Mouse (Mus musculus): ENCODE results near the gene Disp2. TPM values are rescaled to one million over a fixed set of nuclear protein-coding genes. Genes with fewer than 3 reads are reported as not detected.

Gene Disp2
- total RNA-seq (2014; fragmentation: Nextera tagmentation) (not detected in 2 replicates), total RNA-seq (2017) (0.16 and 0.17 TPM in 2 replicates), polyA plus RNA-seq (2012) (0.03 and 0.04 TPM in 2 replicates)

DNA sequence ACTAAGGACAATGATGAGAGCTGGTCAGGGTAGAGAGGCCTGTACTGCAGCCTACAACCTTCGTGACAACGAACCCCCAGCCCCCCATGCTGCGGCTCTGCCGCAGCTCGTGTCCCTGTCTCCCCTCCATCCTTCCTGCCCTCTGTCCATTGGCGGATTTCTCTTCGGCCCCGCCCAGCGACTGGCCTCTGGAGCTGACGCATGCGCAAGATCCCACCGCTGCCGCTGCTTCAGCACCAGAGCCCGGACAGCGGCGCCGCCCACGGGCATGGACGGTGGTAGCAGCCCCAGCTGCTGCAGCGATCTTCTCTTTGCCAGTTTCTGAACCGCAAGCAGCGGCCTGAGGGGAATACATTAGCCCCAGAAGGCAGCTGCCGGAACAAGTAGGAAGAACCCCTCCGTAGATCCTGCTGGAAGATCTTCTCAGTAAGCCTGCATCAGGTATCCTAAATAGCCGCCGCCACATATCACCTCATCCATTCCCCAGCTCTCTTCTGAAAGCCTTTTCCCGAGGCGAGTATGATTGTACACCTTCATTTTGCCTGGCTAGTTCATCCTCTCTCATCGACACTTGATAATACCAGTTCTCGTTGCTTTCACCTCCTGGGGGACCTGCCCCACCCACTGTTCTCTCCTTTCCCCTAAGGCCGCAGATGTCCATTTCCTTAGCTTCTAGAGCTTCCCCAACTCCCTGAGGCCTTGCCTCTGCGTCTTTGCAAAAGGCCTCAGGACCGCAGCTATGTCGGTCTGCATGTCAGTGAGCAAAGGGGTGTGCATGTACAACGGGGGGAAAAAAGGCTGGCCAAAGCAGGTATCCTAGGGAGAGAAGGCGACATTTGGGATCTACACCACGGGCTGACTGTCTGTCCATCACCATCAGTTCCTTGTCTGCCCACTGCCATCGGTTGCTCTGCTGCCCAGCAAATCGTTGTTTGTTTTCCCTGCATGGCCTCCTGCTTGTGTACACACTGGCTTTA, at the start of gene Disp2:
TSS of gene Disp2 (plus strand) at position 216 of the 977 bp plus-strand sequence.
- H3K27me3 ChIP-seq (ENCODE audit: insufficient read depth, low read length) = peaks cover 37% of the 10 kb centered on the region
- peaks cover 15% of the 10 kb centered on the region for H3K4me1 ChIP-seq (ENCODE audit: insufficient read depth, low read depth, low read length)
- H3K4me3 ChIP-seq (ENCODE audit: low read depth, low read length) = no peak within 1 kb of the TSS
- H3K9me3 ChIP-seq (replicated peaks) = no peaks in the 10 kb centered on the region
- H3K36me3 ChIP-seq (replicated peaks) = no peaks in the 10 kb centered on the region
- TF ChIP-seq CTCF (IDR thresholded peaks at IDR 0.05; ENCODE audit: low read depth, low read length) = no peak
- TF ChIP-seq POLR2AphosphoS5 (IDR thresholded peaks at IDR 0.05; ENCODE audit: insufficient replicate concordance, low read depth, low read length) = no peak
- TF ChIP-seq GATA1 (IDR thresholded peaks at IDR 0.05; ENCODE audit: borderline replicate concordance, low read length) = no peak
- TF ChIP-seq GATA2 (IDR thresholded peaks at IDR 0.05; ENCODE audit: borderline replicate concordance, low read depth, low read length) = no peak
- TF ChIP-seq TAL1 (conservative IDR thresholded peaks at IDR 0.05; ENCODE audit: low read depth, low read length) = no peak
- ATAC-seq (ENCODE audit: extremely low read depth, insufficient number of reproducible peaks, low FRiP score, poor library complexity, severe bottlenecking) (peak; percentile 40; the same call in 1 of the 2 replicates), DNase-seq (ENCODE audit: low spot score) (peak; percentile 65)

DNA sequence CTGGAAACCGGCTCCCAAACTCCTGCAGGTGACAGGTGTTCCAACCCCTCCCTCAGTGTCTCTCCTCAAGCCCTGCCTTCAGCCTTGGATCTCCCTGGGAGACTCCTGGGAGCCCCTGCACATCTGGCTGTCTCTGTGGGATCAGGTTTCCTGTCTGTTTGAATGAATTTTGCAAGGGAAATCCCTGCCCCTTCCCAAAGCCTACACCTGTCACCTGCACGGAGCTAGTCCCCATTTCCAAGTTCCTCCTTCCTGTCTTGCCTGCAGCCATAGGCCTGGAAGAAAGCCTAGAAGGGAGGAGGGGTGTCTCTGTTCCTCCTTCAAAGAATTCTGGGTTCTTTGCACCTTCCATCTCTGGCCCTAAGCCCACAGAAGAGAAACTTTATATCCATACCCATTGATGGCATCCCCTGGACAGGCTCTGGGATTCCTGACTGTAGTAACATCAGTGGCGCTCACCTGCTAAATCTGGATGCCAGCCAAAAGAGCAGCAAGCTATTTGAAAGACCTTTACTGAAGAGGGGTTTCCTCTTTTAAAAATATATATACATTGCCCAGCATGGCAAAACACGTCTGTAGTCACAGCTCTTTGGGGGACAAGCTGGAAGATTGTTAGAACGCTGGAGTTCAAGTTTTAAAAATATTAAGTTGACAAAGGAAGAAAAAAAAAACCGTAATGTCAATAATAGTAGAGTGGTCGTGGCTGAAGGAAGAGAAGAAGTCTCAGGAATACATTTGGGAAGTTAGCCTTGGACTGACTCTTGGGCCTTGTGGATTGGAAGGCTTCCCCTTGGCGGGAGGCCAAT, 49.5 kb upstream of the Disp2 start:
- ATAC-seq (ENCODE audit: extremely low read depth, insufficient number of reproducible peaks, low FRiP score, poor library complexity, severe bottlenecking) (no peak), DNase-seq (ENCODE audit: low spot score) (no peak)
- Histone ChIP-seq H3K4me3 (ENCODE audit: low read depth, low read length) (no peak overlapping the region), H3K9me3 (replicated peaks) (no peaks in the 10 kb centered on the region), H3K36me3 (replicated peaks) (no peaks in the 10 kb centered on the region), H3K27me3 (ENCODE audit: insufficient read depth, low read length) (peaks cover 63% of the 10 kb centered on the region), H3K4me1 (ENCODE audit: insufficient read depth, low read depth, low read length) (peaks cover 2% of the 10 kb centered on the region; the same call in 1 of the 2 replicates)
- TF ChIP-seq POLR2AphosphoS5 (IDR thresholded peaks at IDR 0.05; ENCODE audit: insufficient replicate concordance, low read depth, low read length) = no peak
- TF ChIP-seq GATA1 (IDR thresholded peaks at IDR 0.05; ENCODE audit: borderline replicate concordance, low read length) = no peak
- TF ChIP-seq CTCF (IDR thresholded peaks at IDR 0.05; ENCODE audit: low read depth, low read length) = no peak
- TF ChIP-seq TAL1 (conservative IDR thresholded peaks at IDR 0.05; ENCODE audit: low read depth, low read length) = no peak
- TF ChIP-seq GATA2 (IDR thresholded peaks at IDR 0.05; ENCODE audit: borderline replicate concordance, low read depth, low read length) = no peak

- ATAC-seq (ENCODE audit: extremely low read depth, insufficient number of reproducible peaks, low FRiP score, poor library complexity, severe bottlenecking) (0 out of 2 replicates have a peak, but pooled peaks have one; percentile 28), DNase-seq (ENCODE audit: low spot score) (peak; percentile 27)
- no peaks in the 10 kb centered on the region for H3K9me3 ChIP-seq (replicated peaks)
- H3K36me3 ChIP-seq (replicated peaks) = no peaks in the 10 kb centered on the region
- peaks cover 58% of the 10 kb centered on the region for H3K27me3 ChIP-seq (ENCODE audit: insufficient read depth, low read length)
- TF ChIP-seq POLR2AphosphoS5 (IDR thresholded peaks at IDR 0.05; ENCODE audit: insufficient replicate concordance, low read depth, low read length) (no peak), CTCF (IDR thresholded peaks at IDR 0.05; ENCODE audit: low read depth, low read length) (0 out of 2 replicates have a peak, but pooled peaks have one; percentile 10), TAL1 (conservative IDR thresholded peaks at IDR 0.05; ENCODE audit: low read depth, low read length) (no peak), GATA1 (IDR thresholded peaks at IDR 0.05; ENCODE audit: borderline replicate concordance, low read length) (no peak)
- H3K4me3 ChIP-seq (ENCODE audit: low read depth, low read length) = no peak overlapping the region
- H3K4me1 ChIP-seq (ENCODE audit: insufficient read depth, low read depth, low read length) = peaks cover 2% of the 10 kb centered on the region; the same call in 1 of the 2 replicates
These were observed 49.0 kb upstream of the Disp2 start for GRCm38 (mm10) chr2:118730622-118730915.

DNA sequence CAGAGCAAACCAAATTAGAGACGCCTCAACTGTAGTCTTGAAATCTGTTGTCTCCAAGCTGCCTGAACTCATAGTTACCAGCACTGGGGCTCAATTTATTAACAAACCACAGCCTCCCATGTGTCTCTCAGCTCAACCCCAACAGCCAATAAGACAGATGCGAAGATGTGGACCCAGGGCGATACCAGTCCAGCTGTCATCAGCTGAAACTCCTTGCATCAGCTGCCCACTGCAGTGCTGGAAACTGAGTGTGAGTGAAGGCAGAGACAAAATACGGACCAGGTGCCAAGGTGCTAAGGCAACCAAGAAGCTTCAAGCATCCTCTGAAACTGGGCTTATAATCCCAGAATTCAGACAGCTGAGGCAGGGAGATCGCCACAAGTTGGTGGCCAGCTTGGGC, 47.5 kb upstream of the Disp2 start:
- Histone ChIP-seq H3K4me3 (ENCODE audit: low read depth, low read length) (no peak overlapping the region), H3K36me3 (replicated peaks) (no peaks in the 10 kb centered on the region), H3K9me3 (replicated peaks) (no peaks in the 10 kb centered on the region), H3K27me3 (ENCODE audit: insufficient read depth, low read length) (peaks cover 55% of the 10 kb centered on the region), H3K4me1 (ENCODE audit: insufficient read depth, low read depth, low read length) (peaks cover 2% of the 10 kb centered on the region; the same call in 1 of the 2 replicates)
- TF ChIP-seq TAL1 (conservative IDR thresholded peaks at IDR 0.05; ENCODE audit: low read depth, low read length) (no peak), GATA1 (IDR thresholded peaks at IDR 0.05; ENCODE audit: borderline replicate concordance, low read length) (no peak), CTCF (IDR thresholded peaks at IDR 0.05; ENCODE audit: low read depth, low read length) (no peak), GATA2 (IDR thresholded peaks at IDR 0.05; ENCODE audit: borderline replicate concordance, low read depth, low read length) (no peak), POLR2AphosphoS5 (IDR thresholded peaks at IDR 0.05; ENCODE audit: insufficient replicate concordance, low read depth, low read length) (no peak)
- DNase-seq (ENCODE audit: low spot score) = no peak
- no peak for ATAC-seq (ENCODE audit: extremely low read depth, insufficient number of reproducible peaks, low FRiP score, poor library complexity, severe bottlenecking)

GRCm38 (mm10) chr2:118733341-118733740, 46.2 kb upstream of the Disp2 start:
- Histone ChIP-seq H3K4me1 (ENCODE audit: insufficient read depth, low read depth, low read length) (peaks cover 2% of the 10 kb centered on the region; the same call in 1 of the 2 replicates), H3K4me3 (ENCODE audit: low read depth, low read length) (no peak overlapping the region), H3K9me3 (replicated peaks) (no peaks in the 10 kb centered on the region), H3K36me3 (replicated peaks) (no peaks in the 10 kb centered on the region), H3K27me3 (ENCODE audit: insufficient read depth, low read length) (peaks cover 42% of the 10 kb centered on the region)
- no peak for ATAC-seq (ENCODE audit: extremely low read depth, insufficient number of reproducible peaks, low FRiP score, poor library complexity, severe bottlenecking)
- TF ChIP-seq GATA2 (IDR thresholded peaks at IDR 0.05; ENCODE audit: borderline replicate concordance, low read depth, low read length) (no peak), TAL1 (conservative IDR thresholded peaks at IDR 0.05; ENCODE audit: low read depth, low read length) (no peak), GATA1 (IDR thresholded peaks at IDR 0.05; ENCODE audit: borderline replicate concordance, low read length) (no peak), POLR2AphosphoS5 (IDR thresholded peaks at IDR 0.05; ENCODE audit: insufficient replicate concordance, low read depth, low read length) (no peak), CTCF (IDR thresholded peaks at IDR 0.05; ENCODE audit: low read depth, low read length) (no peak)
- DNase-seq (ENCODE audit: low spot score) = no peak

All from G1E (cell line).